Mouse (Mus musculus): ENCODE data around the gene Grin2d.

Gene Grin2d

DNA sequence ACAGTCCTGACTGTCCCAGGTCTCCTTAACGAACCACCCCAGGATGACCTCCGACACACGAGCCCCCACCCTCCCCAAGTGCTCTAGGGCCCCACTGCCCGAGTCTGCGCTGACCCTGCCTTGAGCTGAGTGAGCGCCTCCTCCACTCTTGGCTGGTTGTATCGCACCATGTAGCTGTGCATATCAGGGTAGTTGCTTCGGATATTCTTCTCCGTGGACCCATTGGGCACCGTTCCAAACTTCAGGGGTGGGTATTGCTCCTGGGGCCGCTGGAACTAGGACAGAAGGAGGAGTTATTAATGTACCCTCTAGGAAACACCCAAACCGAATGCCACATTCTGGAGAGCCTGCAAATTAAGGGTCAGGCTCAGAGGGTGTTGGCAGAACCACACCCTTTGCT lies 25.1 kb downstream of the Grin2d start:
- DNase-seq = no peak

DNA sequence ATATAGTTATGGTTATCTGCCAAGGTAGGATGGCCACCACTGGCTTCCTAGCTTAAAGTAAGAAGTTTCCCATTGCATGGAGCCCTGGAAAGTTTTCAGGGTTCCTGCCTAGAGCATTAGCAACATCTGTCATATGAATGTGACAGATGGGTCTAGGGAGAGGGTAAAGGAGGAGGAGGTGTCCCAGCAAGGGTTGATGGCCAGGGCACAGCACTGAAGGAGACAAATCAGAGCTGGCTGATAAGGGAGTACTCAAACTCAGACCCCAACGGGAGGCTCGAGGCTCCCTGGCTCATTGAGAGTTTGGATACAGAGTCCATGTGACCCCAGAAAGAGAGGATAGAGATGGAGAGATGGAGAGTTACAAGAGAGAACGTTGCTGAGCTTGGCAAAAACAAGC lies 27.5 kb downstream of the Grin2d start:
- DNase-seq = no peak

DNA sequence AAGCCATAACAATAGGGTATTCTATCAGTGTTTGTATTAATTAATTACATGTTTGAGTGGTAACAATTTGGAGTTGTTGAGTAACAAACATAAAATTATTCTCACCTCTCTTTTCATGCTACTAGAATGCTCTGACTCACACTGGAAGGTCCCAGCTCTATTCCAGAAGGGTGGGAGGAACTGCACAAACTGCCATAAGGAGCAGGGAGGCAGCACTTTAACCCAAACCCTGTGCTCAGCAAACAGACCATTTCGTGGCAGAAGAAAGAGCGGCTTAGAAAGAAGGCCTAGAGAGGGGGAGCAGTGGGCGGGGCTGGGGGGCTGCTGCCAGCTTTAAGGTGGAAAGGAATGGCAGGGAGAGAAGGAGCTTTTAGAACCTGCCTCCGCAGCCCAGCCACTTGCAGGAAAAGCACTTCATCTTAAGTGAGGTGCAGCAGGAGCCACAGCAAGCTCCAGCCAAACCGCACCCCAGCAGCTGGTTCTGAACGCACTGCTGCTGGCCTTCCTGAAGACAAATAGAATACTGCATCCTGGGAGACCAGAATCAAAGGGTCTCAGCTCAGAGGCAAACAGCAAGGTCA lies 29.6 kb downstream of the Grin2d start:
- no peak for DNase-seq

GRCm38 (mm10) chr7:45842950-45843744 lies 35.0 kb downstream of the Grin2d start:
- DNase-seq = no peak

- no peak for DNase-seq
Measured at GRCm38 (mm10) chr7:45833924-45834323, 44.3 kb downstream of the Grin2d start.

DNA sequence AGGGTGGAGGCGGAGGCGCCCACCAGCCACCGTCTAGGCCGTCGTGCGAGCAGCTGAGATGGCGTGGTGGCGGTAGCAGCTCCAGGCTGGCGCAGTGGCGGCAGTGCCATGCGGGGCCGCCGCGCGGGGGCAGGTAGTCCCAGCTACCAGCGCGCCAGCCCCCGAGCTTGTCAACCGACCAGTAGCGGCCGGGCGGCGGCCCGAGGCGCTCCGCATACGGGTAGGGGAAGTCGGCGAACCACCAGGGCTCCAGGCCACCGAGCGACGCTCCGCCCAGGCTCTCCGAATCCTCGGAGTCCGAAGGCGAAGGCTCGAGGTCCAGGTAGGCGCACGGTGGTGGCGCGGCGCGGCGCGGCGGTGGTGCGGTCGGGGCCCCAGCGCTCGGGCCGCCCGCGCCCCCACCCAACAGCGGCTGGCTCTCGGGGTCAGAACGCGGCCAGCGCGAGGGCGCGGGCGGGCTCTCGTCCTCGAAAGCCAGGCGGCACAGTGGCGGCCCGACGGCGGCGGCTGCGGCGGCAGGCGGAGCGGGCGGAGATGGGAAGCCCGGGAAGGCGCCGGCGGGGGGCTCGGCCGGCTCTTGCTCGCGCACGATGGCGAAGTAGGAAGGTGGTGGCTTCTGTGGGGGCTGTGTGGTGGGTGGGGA lies 44.9 kb downstream of the Grin2d start:
- no peak for DNase-seq

DNA sequence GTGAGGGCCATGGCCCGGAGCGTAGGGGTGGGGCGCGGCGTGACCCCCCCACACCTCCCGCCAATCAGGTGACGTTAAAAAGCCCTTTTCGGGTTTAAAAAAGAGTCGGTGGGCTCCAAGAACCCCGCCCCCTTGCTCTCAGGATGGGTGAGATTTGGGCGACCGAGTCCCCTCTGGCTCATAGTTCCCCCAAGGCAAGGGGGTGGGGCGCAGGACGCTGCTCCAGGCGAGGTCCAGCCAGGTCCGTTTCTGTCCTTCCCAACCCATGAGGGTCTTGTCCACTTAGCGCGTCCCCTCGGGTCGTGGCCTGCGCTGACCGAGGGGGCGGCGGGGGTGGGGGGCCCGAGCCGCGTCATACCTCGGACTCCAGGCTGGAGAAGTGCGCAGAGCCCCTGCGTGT lies 45.8 kb downstream of the Grin2d start:
- no peak for DNase-seq

DNA sequence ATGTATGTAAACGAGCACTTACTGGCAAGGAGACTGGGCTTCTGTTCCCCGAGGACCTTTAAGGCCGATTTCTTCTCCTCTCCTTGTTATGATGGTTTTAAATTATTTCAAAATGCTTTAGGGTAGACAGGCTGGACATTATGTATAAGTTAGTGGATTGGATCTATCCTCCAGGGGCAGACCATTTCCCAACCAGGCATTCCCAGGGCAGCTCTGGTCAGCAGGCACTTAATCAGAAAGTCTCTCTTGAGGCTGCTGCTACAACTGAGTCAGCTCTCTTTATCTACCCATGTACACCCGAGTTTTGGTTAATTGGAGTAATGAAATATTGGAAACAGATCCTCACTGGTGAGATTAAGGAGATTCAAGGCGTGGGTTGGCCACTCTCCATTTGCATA lies 47.1 kb downstream of the Grin2d start:
- no peak for DNase-seq

- peak; percentile 79 to 86 for DNase-seq
Measured at GRCm38 (mm10) chr7:45830427-45831127, 47.6 kb downstream of the Grin2d start, which contains the start of gene Grwd1. Grwd1 (minus strand) TSS chr7:45830944.

- DNase-seq = no peak
Measured at GRCm38 (mm10) chr7:45826631-45827030, 51.5 kb downstream of the Grin2d start.

DNA sequence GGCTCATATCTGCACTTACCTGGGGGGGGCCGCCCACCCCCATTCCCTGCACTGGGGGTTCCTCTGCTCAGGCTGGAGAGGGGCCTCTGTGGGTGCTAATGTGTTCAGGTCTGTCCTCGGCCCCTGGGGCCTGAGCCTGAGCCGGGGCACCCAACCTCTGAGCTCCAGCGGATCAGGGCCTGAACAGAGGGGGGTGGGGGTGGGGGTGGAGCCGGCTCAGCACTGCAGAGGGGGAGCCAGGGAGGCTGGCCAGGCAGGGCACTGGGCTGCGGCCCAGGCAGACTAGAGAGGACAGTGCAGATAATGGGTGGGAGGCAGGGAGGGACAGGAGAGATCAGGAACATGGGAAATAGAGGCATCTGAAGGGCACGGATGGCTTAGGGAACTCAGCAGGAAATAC lies 53.6 kb downstream of the Grin2d start, which contains the start of gene Kcnj14:
Gene Kcnj14 (minus strand): TSS at position 185 of the 400 bp plus-strand sequence.
- DNase-seq = no peak

- DNase-seq = no peak
Measured at GRCm38 (mm10) chr7:45820913-45821312, 57.3 kb downstream of the Grin2d start.

GRCm38 (mm10) chr7:45819843-45820242 lies 58.3 kb downstream of the Grin2d start:
- DNase-seq = no peak

- DNase-seq = no peak
Measured at GRCm38 (mm10) chr7:45815984-45816351, 62.2 kb downstream of the Grin2d start.

DNA sequence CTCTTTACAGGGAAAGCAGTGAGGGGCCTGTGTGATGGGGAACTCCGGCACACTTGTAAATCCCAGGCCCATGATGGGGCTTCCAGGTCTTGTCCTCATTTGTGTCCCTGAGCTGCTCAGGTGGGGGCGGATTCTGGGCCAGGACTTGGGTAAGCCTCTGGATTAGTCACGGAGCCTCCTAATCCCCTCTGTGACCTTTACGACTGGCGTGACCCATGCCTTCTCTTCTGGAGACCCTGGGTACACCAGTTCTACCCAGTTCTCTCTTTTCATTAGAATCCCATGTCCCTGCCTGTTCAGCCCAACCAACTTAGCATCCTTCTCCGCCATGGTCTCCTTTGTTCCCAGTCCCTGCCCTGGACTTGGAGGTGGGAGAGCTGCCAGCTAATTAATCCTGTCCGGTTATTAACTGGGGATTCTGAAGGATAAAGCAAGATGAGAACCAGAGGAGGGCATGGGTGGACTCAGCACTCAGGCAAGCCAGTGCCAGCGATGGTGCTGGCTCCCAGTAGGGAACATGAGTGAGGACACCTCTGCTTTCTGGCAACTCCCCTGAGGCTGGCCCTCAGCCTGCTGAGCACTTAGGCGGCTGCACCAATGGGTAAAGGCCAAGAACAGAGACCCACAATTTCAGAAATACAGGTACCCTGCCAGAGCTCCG lies 62.7 kb downstream of the Grin2d start:
- no peak for DNase-seq

DNA sequence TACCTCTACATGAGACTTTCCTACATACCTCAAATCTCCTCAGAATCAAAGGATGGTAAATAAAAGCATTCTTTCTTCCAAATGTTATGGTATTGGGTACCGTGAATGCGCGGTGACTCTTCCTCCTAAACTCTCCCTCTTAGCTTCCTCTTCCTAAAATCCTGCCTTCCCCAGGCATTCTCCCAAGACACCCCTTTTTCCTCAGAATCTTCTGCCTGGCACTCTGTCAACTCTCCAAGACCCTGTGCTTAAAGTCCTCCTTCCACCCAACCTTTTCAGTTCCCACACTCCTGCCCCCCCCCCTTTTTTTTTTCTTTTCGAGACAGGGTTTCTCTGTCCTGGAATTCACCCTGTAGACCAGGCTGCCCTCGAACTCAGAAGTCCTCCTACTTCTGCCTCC lies 63.3 kb downstream of the Grin2d start:
- no peak for DNase-seq

DNA sequence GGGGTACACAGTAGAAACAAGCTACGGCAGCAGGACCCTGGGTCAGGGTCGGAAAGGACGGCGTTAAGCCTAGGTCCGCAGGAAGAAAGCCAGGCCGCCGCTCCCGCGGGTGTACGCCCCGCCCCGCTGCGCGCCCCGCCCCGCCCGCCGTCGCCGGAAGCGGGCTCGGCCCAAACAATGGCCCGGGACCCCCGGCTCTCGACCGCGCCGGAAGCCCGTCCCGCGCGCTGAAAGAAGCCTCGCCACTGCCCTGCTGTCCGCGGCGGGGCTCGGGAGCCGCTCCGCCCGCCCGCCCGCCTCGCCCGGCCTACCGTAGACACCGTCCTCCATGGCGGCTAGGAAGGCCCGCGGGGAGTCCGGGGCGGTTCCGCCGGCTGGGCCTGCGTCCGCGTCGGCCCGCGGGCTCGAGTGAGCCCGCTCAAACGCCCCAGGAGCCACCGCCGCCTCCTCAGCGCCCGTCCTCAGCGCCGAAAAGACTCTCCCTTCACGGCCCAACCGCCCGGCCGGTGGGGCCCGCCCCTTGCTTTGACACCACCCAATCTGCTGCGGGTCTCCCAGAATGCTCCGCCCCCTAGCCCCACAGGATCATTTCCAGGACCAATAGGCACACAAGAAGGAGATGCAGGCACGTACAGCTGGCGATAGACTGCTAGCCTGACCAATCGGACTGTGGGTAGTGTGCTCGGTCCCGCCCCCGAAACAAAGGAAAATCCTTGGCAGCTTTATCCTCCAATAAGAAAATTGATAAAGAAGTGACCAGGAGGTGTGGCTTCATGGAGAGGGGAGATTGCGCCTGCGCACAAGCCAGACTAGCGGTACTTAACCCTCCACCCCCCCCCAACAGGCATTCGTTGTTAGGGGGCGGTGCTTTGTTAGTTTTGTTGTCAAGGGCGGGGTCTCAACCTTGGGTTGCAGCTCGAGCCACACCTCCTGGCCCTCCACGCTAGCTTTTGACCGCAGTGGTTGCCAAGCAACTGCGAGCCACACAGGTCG lies 64.1 kb downstream of the Grin2d start, which contains the start of gene Cyth2:
Gene Cyth2 (minus strand): TSS at position 795 of the 993 bp plus-strand sequence.
- DNase-seq = peak; percentile 99

DNA sequence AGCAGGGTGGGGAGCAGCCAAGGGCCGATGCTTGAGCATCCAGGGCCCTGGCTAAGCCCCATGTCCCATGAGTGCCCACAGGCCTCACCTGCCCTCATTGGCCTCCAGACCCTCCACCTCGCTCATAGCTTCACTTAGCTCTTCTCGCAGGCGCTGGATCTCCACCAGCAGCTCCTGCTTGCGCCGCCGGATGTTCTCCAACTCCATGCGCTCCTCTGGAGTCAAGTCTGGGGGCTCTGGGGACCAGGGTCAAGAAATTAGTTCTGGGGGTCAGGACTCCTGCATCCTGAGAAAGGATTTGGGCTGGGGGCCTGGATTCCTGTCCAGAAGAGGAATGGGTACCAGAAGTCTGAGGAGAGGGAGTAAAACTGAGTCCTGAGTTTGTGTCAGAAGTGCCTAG lies 65.3 kb downstream of the Grin2d start:
- no peak for DNase-seq

- peak in 1 of 2 experiments; percentile 37 for DNase-seq
Measured at GRCm38 (mm10) chr7:45809276-45810075, 68.7 kb downstream of the Grin2d start.

- no peak for DNase-seq
Measured at GRCm38 (mm10) chr7:45808471-45808870, 69.7 kb downstream of the Grin2d start.

Measured in cerebellum, postnatal 36 days (tissue).